Mouse (Mus musculus): ENCODE data around the gene Cyp2t4.

- TF ChIP-seq EP300 (IDR thresholded peaks at IDR 0.05; ENCODE audit: low read depth in 1 of 2, low read length in 2 of 2): no peak
- no peak for TF ChIP-seq NELFE (IDR thresholded peaks at IDR 0.05; ENCODE audit: low read depth, low read length)
- TF ChIP-seq HCFC1 (IDR thresholded peaks at IDR 0.05; ENCODE audit: low read depth, low read length): no peak
- TF ChIP-seq CHD2 (IDR thresholded peaks at IDR 0.05; ENCODE audit: low read length): no peak
- no peak for TF ChIP-seq CTCF (IDR thresholded peaks at IDR 0.05 in 2 of 3, conservative IDR thresholded peaks at IDR 0.05 in 1 of 3; ENCODE audit: control insufficient read depth in 1 of 3, insufficient read depth in 1 of 3, low read depth in 2 of 3, low read length in 3 of 3, poor library complexity in 1 of 3, severe bottlenecking in 1 of 3)
- TF ChIP-seq TCF12 (IDR thresholded peaks at IDR 0.05; ENCODE audit: low read depth, low read length): no peak
- TF ChIP-seq ZNF384 (IDR thresholded peaks at IDR 0.05; ENCODE audit: low read depth, low read length): no peak
- no peak for TF ChIP-seq E2F4 (IDR thresholded peaks at IDR 0.05; ENCODE audit: borderline replicate concordance, low read depth, low read length)
- no peak for TF ChIP-seq USF1 (IDR thresholded peaks at IDR 0.05; ENCODE audit: low read depth, low read length)
- TF ChIP-seq GATA1 (IDR thresholded peaks at IDR 0.05; ENCODE audit: low read depth, low read length): no peak
- TF ChIP-seq MAFK (IDR thresholded peaks at IDR 0.05; ENCODE audit: borderline replicate concordance, low read depth, low read length): no peak
- TF ChIP-seq POLR2A (IDR thresholded peaks at IDR 0.05; ENCODE audit: control insufficient read depth in 1 of 2, insufficient read depth in 1 of 2, low read depth in 1 of 2, low read length in 2 of 2, poor library complexity in 1 of 2): 0 out of 4 replicates have a peak, but pooled peaks of 1 of the 2 experiments have one; percentile 13
- no peak for TF ChIP-seq JUND (IDR thresholded peaks at IDR 0.05; ENCODE audit: low read depth, low read length)
- no peak for TF ChIP-seq RAD21 (IDR thresholded peaks at IDR 0.05; ENCODE audit: low read depth, low read length)
Measured at GRCm38 (mm10) chr7:27160921-27161320, 7.4 kb downstream of the Cyp2t4 start.
